Mouse (Mus musculus): ENCODE data around the gene Orai2.
"Not testable (repeated sequence)": the region's sequence is repeated elsewhere in the genome, so short reads cannot be mapped to it uniquely, and the experiment has no call there.

Gene Orai2

DNA sequence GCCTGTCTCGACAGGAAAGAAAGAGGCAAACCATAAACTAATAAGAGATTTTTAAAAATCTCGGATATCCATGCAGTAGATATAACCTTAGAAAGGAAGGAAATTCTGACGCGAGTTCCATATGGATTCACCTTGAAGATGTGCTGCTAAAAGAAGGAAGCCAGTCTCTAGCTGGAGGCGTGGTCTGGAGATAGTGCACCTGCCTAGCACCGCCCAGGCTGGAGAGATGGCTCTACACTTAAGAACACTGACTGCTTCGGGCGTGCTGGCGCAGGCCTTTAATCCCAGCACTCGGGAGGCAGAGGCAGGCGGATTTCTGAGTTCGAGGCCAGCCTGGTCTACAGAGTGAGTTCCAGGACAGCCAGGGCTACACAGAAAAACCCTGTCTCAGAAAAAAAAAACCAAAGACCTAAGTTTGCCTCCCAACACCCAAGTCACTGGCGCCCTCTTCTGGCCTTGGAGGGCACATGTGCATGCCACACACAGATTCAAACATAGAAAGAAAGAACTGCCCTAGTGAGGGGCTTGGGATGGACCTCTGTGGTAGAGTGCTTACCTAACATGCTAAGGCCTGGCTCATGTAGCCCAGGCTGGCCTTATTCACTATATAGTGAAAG lies 32.7 kb downstream of the Orai2 start:
- DNase-seq (ENCODE audit: low spot score in 2 of 2), result peak in 1 of 2 experiments; percentile 42

DNA sequence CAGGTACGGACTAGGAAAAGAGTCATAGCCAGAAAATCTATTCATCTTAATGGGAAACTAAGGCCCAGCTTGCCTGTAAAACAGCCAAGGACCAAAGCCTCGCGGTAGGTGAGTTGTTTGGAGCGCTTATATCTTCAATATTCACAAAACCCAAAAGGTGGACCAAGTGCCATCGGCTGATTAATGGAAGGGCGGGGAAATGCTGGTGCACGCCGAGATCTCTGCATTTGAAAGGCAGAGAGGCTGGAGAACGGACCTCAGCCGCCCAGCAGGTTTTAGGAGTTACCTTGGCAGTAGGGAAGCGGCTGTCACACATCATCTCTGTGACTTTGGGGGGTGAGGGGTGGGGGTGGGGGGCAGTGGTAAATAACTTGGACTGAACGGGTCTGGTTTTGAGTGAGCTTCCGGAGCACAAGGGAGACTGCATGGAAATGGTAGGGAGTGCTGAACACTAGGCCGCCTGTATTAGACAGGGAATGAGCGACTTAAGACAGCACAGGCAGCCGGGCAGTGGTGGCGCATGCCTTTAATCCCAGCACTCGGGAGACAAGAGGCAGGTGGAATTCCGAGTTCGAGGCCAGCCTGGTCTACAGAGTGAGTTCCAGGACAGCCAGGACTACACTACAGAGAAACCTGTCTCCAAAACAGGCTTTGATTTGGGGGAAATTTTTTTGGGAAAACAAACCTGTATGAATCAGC lies 34.1 kb downstream of the Orai2 start:
- DNase-seq (ENCODE audit: low spot score in 2 of 2), result no peak

GRCm38 (mm10) chr5:136135571-136136291 lies 34.8 kb downstream of the Orai2 start, which contains the start of the genes Lrwd1 and Alkbh4:
Lrwd1 (minus strand) TSS chr5:136136074.
Alkbh4 (plus strand) TSS chr5:136136146.
- peak; percentile 89 to 95 for DNase-seq (ENCODE audit: low spot score in 2 of 2)

DNA sequence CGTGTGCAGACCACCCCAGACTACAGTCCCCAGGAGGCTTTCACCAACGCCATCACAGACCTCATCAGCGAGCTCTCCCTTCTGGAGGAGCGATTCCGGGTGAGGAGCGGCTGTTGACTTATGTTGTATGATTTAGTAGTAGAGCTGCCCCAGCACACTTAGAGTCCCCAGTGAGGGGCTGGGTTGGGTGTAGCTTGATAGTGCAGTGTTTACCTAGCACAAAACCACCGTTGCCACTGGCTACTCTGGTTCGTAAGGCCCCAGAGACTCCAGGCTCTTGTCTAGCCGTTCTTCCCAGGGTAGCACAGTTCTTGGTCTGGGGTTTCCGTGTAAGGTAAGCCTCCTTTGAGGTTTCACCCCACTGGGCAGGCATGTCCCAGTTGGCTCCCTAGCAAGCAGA lies 48.3 kb downstream of the Orai2 start:
- no peak for DNase-seq (ENCODE audit: low spot score in 2 of 2)

DNA sequence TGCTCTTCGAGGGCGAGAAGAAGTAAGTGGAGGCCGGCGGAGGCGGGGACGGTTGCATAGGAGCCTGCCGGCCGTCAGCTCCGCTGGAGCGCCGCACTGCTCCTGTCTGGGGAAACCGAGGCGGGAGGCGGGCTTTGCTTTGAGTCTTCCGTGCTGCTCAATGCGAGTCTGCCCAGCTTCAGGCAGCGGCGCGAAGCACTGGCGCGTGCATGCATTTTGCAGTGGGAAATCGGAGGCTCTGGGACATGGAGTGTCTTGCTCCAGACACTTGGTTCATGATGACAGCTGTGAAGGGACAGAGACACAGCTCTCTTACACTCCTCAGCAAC lies 53.8 kb downstream of the Orai2 start:
- no peak for DNase-seq (ENCODE audit: low spot score in 2 of 2)

DNA sequence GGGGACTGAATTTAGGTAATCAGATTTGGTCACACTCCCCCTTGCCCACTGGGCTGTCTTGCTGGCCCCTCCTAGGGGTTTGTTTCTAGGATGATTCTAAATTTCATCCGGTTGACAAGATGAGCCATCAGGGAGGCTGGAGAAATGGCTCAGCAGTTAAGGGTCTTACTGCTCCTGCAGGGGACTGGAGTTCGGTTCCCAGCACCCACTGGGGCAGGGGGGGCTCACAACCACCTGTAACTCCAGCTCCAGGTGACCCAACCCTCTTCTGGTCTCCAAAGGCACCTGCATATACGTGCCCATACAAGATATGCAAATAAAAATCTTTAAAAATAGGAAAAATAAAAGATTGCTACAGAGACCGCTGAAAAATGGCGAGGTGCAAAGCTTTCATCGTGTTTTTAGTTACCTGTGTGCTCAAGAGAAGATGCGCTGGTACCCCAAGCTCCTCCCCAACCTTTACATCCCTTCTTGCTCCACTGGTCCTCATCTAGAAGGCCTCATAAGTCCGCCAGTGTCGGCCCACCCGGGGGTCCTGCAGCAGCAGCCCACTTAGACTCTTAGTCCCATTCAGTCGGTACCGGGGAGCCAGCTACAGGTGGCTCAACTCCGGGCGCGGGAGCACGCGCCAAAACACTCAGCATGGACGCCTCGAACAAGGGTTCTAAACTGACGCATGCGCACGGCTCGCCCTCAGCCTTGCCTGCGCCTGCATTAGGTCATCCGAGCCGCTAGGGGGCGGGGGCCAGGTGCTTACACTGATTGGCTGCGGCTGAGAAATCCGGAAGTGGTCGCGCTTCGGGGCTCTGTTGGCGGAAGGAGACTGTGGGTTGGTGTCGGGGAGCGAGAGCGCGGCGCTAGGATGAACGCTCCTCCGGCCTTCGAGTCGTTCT lies 54.4 kb downstream of the Orai2 start, which contains the start of gene Polr2j:
TSS of gene Polr2j (plus strand) at position 741 of the 893 bp plus-strand sequence.
- DNase-seq (ENCODE audit: low spot score in 2 of 2), result peak; percentile 96

DNA sequence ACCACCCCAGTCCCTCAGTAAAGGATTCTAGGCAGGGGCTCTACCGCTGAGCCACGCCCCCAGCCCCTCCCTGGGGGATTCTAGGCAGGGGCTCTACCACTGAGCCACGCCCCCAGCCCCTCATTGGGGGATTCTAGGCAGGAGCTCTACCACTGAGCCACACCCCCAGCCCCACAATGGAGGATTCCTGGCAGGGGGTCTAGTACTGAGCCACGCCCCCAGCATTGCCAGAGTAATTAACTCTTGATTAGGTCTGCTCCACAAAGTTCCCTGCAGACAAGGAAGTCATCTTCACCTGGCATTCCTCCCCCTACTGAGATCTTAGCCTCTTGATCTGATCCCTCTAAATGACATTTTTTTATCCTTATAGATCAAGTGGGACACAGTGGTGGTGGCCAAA lies 57.0 kb downstream of the Orai2 start:
- DNase-seq (ENCODE audit: low spot score in 2 of 2), result not testable (repeated sequence)

GRCm38 (mm10) chr5:136109042-136109441 lies 61.5 kb downstream of the Orai2 start:
- DNase-seq (ENCODE audit: low spot score in 2 of 2), result no peak

- DNase-seq (ENCODE audit: low spot score in 2 of 2), result no peak
Observed at GRCm38 (mm10) chr5:136108486-136108885, 62.0 kb downstream of the Orai2 start.

DNA sequence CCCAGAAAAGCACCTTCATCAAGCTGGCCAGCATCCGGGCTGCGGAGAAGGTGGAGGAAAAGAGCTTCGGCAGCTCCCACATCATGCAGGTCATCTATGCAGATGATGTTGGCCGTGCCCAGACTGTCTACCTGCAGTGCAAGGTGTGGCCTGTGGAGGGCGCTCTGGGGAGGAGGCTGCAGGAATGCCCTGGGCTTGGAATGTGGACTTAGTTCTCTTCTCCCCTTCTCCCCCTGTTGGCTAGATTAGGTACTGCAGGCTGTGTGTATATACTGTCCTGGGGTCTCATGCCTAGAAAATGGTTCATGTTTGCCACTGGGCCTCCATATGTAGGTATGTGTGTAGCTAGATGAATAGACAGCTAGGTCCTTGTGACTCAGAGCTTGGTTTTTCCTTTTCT lies 66.0 kb downstream of the Orai2 start:
- peak in 1 of 2 experiments; percentile 47 for DNase-seq (ENCODE audit: low spot score in 2 of 2)

- peak; percentile 48 to 77 for DNase-seq (ENCODE audit: low spot score in 2 of 2)
Observed at GRCm38 (mm10) chr5:136102099-136102820, 68.3 kb downstream of the Orai2 start.

DNA sequence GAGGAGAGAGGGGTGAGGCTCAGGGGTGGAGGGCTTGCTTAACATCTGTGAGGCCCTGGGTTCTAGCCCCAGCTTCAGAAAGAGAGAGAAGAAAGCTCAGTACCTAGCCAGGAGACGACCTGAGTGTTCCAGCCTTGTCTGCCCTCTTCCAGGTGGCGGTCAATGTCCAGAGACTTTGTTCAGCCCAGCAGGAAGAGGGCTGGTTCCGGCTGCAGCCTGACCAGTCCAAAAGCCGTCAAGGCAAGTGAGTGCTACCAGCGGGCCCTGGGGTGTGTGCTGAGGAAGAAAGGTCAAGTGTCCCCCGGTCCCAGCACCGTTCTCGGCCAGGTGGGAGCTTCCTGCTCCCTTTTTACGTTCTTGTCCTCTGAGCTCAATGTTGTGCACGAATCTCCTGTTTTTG lies 72.0 kb downstream of the Orai2 start:
- DNase-seq (ENCODE audit: low spot score in 2 of 2), result no peak

Data from cerebellum, postnatal 4 days (tissue).